Mouse (Mus musculus) liver, postnatal 0 days (tissue): Measurements from ENCODE around the gene Ubxn6. TPM values are rescaled to one million over a fixed set of nuclear protein-coding genes. Genes with fewer than 3 reads are reported as not detected.

Experiments used
- ATAC-seq: fragments of 200-750 bp; cut with Nextera tagmentation; 2 replicates; pipeline ENCODE4 v1.8.0; 2017; ENCODE audit warnings: mild to moderate bottlenecking, moderate library complexity
- DNase-seq: peaks from one replicate; pipeline ENCODE4 v3.0.0-alpha.2; 2016
- H3K27ac ChIP-seq: fragments of 300-500 bp; sonication (generic); 2 replicates; pipeline ENCODE4 v1.5.1; 2014; ENCODE audit warnings: antibody characterized with exemption, moderate library complexity, mild to moderate bottlenecking, low read depth
- H3K27me3 ChIP-seq: fragments of 300-500 bp; sonication (generic); 2 replicates; pipeline ENCODE4 v1.6.1; 2014; ENCODE audit warnings: low read length, control low read depth, mixed read lengths; ENCODE audit not compliant: insufficient read depth
- H3K36me3 ChIP-seq: fragments of 300-500 bp; sonication (generic); replicated peaks from 2 replicates; pipeline ENCODE4 v1.6.1; 2014; ENCODE audit warnings: mild to moderate bottlenecking, control low read depth, low read length, moderate library complexity, mixed read lengths; ENCODE audit not compliant: insufficient read depth
- H3K4me1 ChIP-seq: fragments of 300-500 bp; sonication (generic); 2 replicates; pipeline ENCODE4 v1.6.1; 2014; ENCODE audit warnings: antibody characterized with exemption, mild to moderate bottlenecking, control low read depth; ENCODE audit not compliant: insufficient read depth
- H3K4me2 ChIP-seq: fragments of 300-500 bp; sonication (generic); 2 replicates; pipeline ENCODE4 v1.6.1; 2014; ENCODE audit warnings: low read depth, mild to moderate bottlenecking, low read length, moderate library complexity, mixed read lengths
- H3K4me3 ChIP-seq: fragments of 300-500 bp; sonication (generic); 2 replicates; pipeline ENCODE4 v1.5.1; 2014; ENCODE audit warnings: low read depth, low read length
- H3K9ac ChIP-seq: fragments of 300-500 bp; sonication (generic); replicated peaks from 2 replicates; pipeline ENCODE4 v1.6.1; 2014; ENCODE audit warnings: mild to moderate bottlenecking, moderate library complexity
- H3K9me3 ChIP-seq: fragments of 300-500 bp; sonication (generic); 2 replicates; pipeline ENCODE4 v1.6.1; 2016; ENCODE audit warnings: mild to moderate bottlenecking, control low read depth, low read length, mixed read lengths
- CTCF ChIP-seq: sonication (generic); IDR thresholded peaks from 2 replicates; pipeline ENCODE4 v1.5.1; 2016; ENCODE audit warnings: antibody characterized with exemption, low read depth
- EP300 ChIP-seq: IDR thresholded peaks from 2 replicates; pipeline ENCODE4 v1.6.1; 2016; ENCODE audit warnings: antibody characterized with exemption, low read depth, mild to moderate bottlenecking
- WGBS: fragments of 180-500 bp; shearing (Covaris S2); extraction: QIAGEN DNeasy Blood & Tissue Kit; methylation state at CpG from one replicate; pipeline ENCODE4 v1.1.7; 2014; ENCODE audit not compliant: insufficient replicate concordance; 5-methylcytosine and 5-hydroxymethylcytosine counted together
- polyA plus RNA-seq: library from polyadenylated mRNA; unstranded; fragments of >200 nt; fragmentation: Nextera tagmentation; extraction: Ambion mirVana; gene quantifications from 2 replicates; pipeline ENCODE4 v1.2.1, GENCODE M21; 2015

Gene Ubxn6
- polyA plus RNA-seq, 1 experiment from 2014 or later = 19.1 TPM

GRCm38 (mm10) chr17:56030919-56031318 is 43.9 kb downstream of the Ubxn6 start:
- ATAC-seq (peak; percentile 33), DNase-seq (peak; percentile 40)
- Histone ChIP-seq H3K36me3 (peaks cover 18% of the 10 kb centered on the region), H3K27ac (peak overlapping the region; percentile 86), H3K4me2 (no peak overlapping the region), H3K4me1 (peaks cover 46% of the 10 kb centered on the region), H3K9me3 (no peaks in the 10 kb centered on the region), H3K9ac (0 out of 2 replicates have a peak overlapping the region, but pooled peaks have one; percentile 12), H3K27me3 (no peaks in the 10 kb centered on the region), H3K4me3 (no peak overlapping the region)
- TF ChIP-seq EP300 = peak; percentile 60
- TF ChIP-seq CTCF = peak; percentile 54
- WGBS = 36% methylated on average over 5 of the region's 5 CpGs

DNA sequence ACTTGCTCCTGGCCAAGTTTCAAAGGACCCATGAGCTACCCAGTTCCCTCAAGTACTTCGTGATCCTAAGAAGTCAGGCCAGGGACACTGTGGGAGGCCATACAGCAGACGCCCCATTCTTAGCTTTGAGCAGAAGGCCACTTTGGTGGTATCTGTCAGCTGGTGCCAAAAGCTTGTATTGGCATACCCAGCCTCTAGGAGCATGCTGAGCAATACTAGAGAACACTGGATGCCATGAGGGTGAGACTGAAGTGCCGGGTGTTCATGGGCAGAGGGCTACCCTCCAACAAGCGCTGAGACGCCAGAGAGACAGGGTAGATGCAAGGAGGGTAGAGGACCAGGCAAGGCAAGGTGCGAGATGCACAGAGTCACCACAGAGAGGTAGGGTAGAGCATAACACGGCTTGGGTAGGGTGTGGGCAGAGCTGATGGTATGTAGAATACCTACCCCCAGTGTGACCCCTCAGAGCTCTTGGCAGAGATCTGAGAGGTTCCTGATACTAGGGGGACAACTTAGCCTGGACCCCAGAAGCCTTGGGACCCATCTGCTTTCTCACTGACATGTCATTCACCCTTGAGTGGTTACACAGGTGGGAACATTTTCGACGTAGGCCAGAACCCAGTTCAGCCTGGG is 44.5 kb downstream of the Ubxn6 start:
- Histone ChIP-seq H3K36me3 (peaks cover 18% of the 10 kb centered on the region), H3K9ac (0 out of 2 replicates have a peak overlapping the region, but pooled peaks have one; percentile 12), H3K4me2 (no peak overlapping the region), H3K9me3 (no peaks in the 10 kb centered on the region), H3K4me3 (no peak overlapping the region), H3K27me3 (no peaks in the 10 kb centered on the region), H3K4me1 (peaks cover 46% of the 10 kb centered on the region), H3K27ac (peak overlapping the region; percentile 86; the same call in 1 of the 2 replicates)
- DNase-seq = no peak
- WGBS = 84% methylated on average over 9 of the region's 9 CpGs
- TF ChIP-seq CTCF (no peak), EP300 (no peak)
- no peak for ATAC-seq

- Histone ChIP-seq H3K36me3 (peaks cover 13% of the 10 kb centered on the region), H3K4me1 (peaks cover 36% of the 10 kb centered on the region), H3K9ac (no peak overlapping the region), H3K4me2 (no peak overlapping the region), H3K27ac (no peak overlapping the region), H3K27me3 (no peaks in the 10 kb centered on the region), H3K9me3 (no peaks in the 10 kb centered on the region), H3K4me3 (no peak overlapping the region)
- DNase-seq = no peak
- ATAC-seq = no peak
- TF ChIP-seq EP300 (no peak), CTCF (no peak)
- 81% methylated on average over 5 of the region's 5 CpGs for WGBS
Measured at GRCm38 (mm10) chr17:56027801-56028441, 46.9 kb downstream of the Ubxn6 start.

DNA sequence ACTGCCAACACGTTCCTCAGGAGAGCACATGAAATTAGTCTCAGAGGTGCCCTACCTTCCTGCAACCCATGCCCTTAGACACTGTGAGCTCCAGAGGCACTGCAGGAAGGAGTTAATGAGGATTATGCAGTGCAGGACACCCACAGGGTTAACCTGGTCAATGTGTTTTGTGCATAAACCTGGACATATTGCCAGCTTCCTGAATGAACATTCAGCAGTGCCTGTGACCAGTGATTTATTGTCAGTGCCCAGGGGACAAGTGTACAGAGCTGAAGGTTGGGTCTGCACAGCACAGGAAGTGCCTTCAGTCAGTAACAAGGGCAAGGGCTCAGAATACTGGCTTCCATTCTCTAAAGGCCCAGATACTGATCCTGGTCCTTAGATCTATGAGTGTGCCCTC is 47.9 kb downstream of the Ubxn6 start:
- ATAC-seq (no peak), DNase-seq (no peak)
- no peak overlapping the region for H3K9ac ChIP-seq
- no peaks in the 10 kb centered on the region for H3K9me3 ChIP-seq
- H3K4me1 ChIP-seq = peaks cover 36% of the 10 kb centered on the region
- TF ChIP-seq EP300 (no peak), CTCF (no peak)
- no peak overlapping the region for H3K4me3 ChIP-seq
- no peak overlapping the region for H3K27ac ChIP-seq
- no peaks in the 10 kb centered on the region for H3K27me3 ChIP-seq
- WGBS = 60% methylated on average over 1 of the region's 1 CpGs
- H3K36me3 ChIP-seq = peaks cover 10% of the 10 kb centered on the region; the same call in 1 of the 2 replicates
- no peak overlapping the region for H3K4me2 ChIP-seq

DNA sequence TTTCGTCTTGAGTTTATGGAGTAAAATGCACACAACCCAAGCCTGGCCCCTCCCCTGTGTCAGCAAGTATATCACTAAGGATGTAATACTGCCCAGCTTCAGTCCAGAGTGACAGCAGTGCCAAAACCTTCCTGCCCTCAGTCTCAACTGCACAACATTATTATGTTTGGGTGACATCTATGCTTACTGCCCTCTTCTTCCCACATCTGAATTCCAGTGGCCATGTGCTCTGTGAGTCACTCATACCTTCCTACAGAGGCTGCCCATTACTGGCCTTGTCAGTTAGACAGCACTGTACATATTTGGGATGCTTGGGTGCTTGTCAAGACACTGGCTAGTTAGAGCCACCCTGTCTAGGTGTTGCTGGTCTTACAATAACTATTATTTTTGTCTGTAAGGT is 48.5 kb downstream of the Ubxn6 start:
- ATAC-seq (no peak), DNase-seq (no peak)
- Histone ChIP-seq H3K4me2 (no peak overlapping the region), H3K36me3 (peaks cover 10% of the 10 kb centered on the region; the same call in 1 of the 2 replicates), H3K4me3 (no peak overlapping the region), H3K9me3 (no peaks in the 10 kb centered on the region), H3K4me1 (peaks cover 36% of the 10 kb centered on the region), H3K9ac (no peak overlapping the region), H3K27ac (no peak overlapping the region), H3K27me3 (no peaks in the 10 kb centered on the region)
- 60% methylated on average over 1 of the region's 1 CpGs for WGBS
- no peak for TF ChIP-seq CTCF
- no peak for TF ChIP-seq EP300

DNA sequence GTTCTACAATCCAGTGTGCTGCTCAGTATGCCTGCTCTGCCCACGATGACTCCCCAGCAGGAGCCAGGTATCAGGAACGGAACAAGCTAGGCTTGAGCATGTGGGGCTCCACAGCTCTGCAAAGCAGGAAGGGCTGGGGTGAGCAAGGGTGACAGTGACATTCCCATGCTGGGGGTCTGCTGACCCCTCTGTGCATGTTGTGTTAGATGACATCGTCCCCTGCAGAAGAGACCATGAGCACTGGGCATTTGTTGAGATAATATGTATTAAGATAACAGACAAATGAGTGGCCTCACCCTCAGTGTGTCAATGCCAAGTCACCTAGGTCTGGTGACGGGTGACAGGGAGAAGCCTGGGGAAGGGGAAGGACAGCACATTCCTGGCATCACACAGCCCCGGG is 49.9 kb downstream of the Ubxn6 start:
- WGBS = 67% methylated on average over 5 of the region's 5 CpGs
- TF ChIP-seq EP300 (no peak), CTCF (no peak)
- Histone ChIP-seq H3K9ac (no peak overlapping the region), H3K9me3 (no peaks in the 10 kb centered on the region), H3K27me3 (no peaks in the 10 kb centered on the region), H3K4me1 (peaks cover 28% of the 10 kb centered on the region), H3K27ac (no peak overlapping the region), H3K36me3 (peaks cover 17% of the 10 kb centered on the region), H3K4me3 (no peak overlapping the region), H3K4me2 (no peak overlapping the region)
- ATAC-seq = no peak
- no peak for DNase-seq
